Mouse (Mus musculus): ENCODE results near the gene Blvrb.

GRCm38 (mm10) chr7:27449256-27449862, 1.6 kb downstream of the Blvrb start:
- TF ChIP-seq CTCF (IDR thresholded peaks at IDR 0.05; ENCODE audit: low read depth) (peak; percentile 61), EP300 (IDR thresholded peaks at IDR 0.05; ENCODE audit: low read depth) (no peak)
